Mouse (Mus musculus): ENCODE measurements at regions not wholly inside any gene's neighbourhood (a gene's known extent, or its start where the extent isn't known, plus 50 kb on each side); places are given as distances from the start of the nearest gene placed in this dataset.

GRCm38 (mm10) chr5:111810079-111810808 is 76.5 kb downstream of the Gm26897 start:
- Histone ChIP-seq H3K4me3 (ENCODE audit: low read depth, low read length) (no peak overlapping the region), H3K27ac (ENCODE audit: insufficient read depth, low read length) (no peak overlapping the region), H3K4me1 (ENCODE audit: control insufficient read depth, insufficient read depth, low read length) (no peaks in the 10 kb centered on the region), H3K9me3 (replicated peaks; ENCODE audit: control insufficient read depth, insufficient read depth, low read length, poor library complexity, severe bottlenecking) (no peaks in the 10 kb centered on the region), H3K9ac (ENCODE audit: low read depth, poor library complexity, severe bottlenecking) (no peak overlapping the region), H3K36me3 (ENCODE audit: control insufficient read depth, insufficient read depth, low read length, poor library complexity, severe bottlenecking) (no peaks in the 10 kb centered on the region), H3K27me3 (ENCODE audit: control insufficient read depth, insufficient read depth, low read length, poor library complexity, severe bottlenecking) (no peaks in the 10 kb centered on the region)
- TF ChIP-seq CTCF (IDR thresholded peaks at IDR 0.05; ENCODE audit: low read depth, low read length) (no peak), EP300 (IDR thresholded peaks at IDR 0.05; ENCODE audit: insufficient read depth, low read depth, low read length) (no peak), POLR2A (IDR thresholded peaks at IDR 0.05; ENCODE audit: insufficient read depth, low read length) (no peak)

- no peak overlapping the region for H3K9ac ChIP-seq (ENCODE audit: low read depth, poor library complexity, severe bottlenecking)
- no peak overlapping the region for H3K27ac ChIP-seq (ENCODE audit: insufficient read depth, low read length)
- no peak for TF ChIP-seq CTCF (IDR thresholded peaks at IDR 0.05; ENCODE audit: low read depth, low read length)
- TF ChIP-seq EP300 (IDR thresholded peaks at IDR 0.05; ENCODE audit: insufficient read depth, low read depth, low read length), result no peak
- no peak for TF ChIP-seq POLR2A (IDR thresholded peaks at IDR 0.05; ENCODE audit: insufficient read depth, low read length)
- no peak overlapping the region for H3K4me3 ChIP-seq (ENCODE audit: low read depth, low read length)
- no peaks in the 10 kb centered on the region for H3K27me3 ChIP-seq (ENCODE audit: control insufficient read depth, insufficient read depth, low read length, poor library complexity, severe bottlenecking)
- H3K4me1 ChIP-seq (ENCODE audit: control insufficient read depth, insufficient read depth, low read length), result no peaks in the 10 kb centered on the region
- H3K36me3 ChIP-seq (ENCODE audit: control insufficient read depth, insufficient read depth, low read length, poor library complexity, severe bottlenecking), result no peaks in the 10 kb centered on the region
- no peaks in the 10 kb centered on the region for H3K9me3 ChIP-seq (replicated peaks; ENCODE audit: control insufficient read depth, insufficient read depth, low read length, poor library complexity, severe bottlenecking)
These were observed 78.9 kb downstream of the Gm26897 start for GRCm38 (mm10) chr5:111812581-111812980.

- Histone ChIP-seq H3K9me3 (replicated peaks; ENCODE audit: control insufficient read depth, insufficient read depth, low read length, poor library complexity, severe bottlenecking) (no peaks in the 10 kb centered on the region), H3K9ac (ENCODE audit: low read depth, poor library complexity, severe bottlenecking) (no peak overlapping the region), H3K36me3 (ENCODE audit: control insufficient read depth, insufficient read depth, low read length, poor library complexity, severe bottlenecking) (no peaks in the 10 kb centered on the region), H3K27me3 (ENCODE audit: control insufficient read depth, insufficient read depth, low read length, poor library complexity, severe bottlenecking) (no peaks in the 10 kb centered on the region), H3K4me3 (ENCODE audit: low read depth, low read length) (no peak overlapping the region), H3K27ac (ENCODE audit: insufficient read depth, low read length) (no peak overlapping the region), H3K4me1 (ENCODE audit: control insufficient read depth, insufficient read depth, low read length) (no peaks in the 10 kb centered on the region)
- no peak for TF ChIP-seq POLR2A (IDR thresholded peaks at IDR 0.05; ENCODE audit: insufficient read depth, low read length)
- TF ChIP-seq CTCF (IDR thresholded peaks at IDR 0.05; ENCODE audit: low read depth, low read length), result no peak
- no peak for TF ChIP-seq EP300 (IDR thresholded peaks at IDR 0.05; ENCODE audit: insufficient read depth, low read depth, low read length)
These were observed 79.5 kb downstream of the Gm26897 start for GRCm38 (mm10) chr5:111813090-111813753.

- H3K4me3 ChIP-seq (ENCODE audit: low read depth, low read length), result no peak overlapping the region
- H3K36me3 ChIP-seq (ENCODE audit: control insufficient read depth, insufficient read depth, low read length, poor library complexity, severe bottlenecking), result no peaks in the 10 kb centered on the region
- H3K27me3 ChIP-seq (ENCODE audit: control insufficient read depth, insufficient read depth, low read length, poor library complexity, severe bottlenecking), result no peaks in the 10 kb centered on the region
- H3K9me3 ChIP-seq (replicated peaks; ENCODE audit: control insufficient read depth, insufficient read depth, low read length, poor library complexity, severe bottlenecking), result no peaks in the 10 kb centered on the region
- H3K27ac ChIP-seq (ENCODE audit: insufficient read depth, low read length), result no peak overlapping the region
- TF ChIP-seq CTCF (IDR thresholded peaks at IDR 0.05; ENCODE audit: low read depth, low read length), result no peak
- TF ChIP-seq EP300 (IDR thresholded peaks at IDR 0.05; ENCODE audit: insufficient read depth, low read depth, low read length), result no peak
- TF ChIP-seq POLR2A (IDR thresholded peaks at IDR 0.05; ENCODE audit: insufficient read depth, low read length), result no peak
- H3K4me1 ChIP-seq (ENCODE audit: control insufficient read depth, insufficient read depth, low read length), result no peaks in the 10 kb centered on the region
- H3K9ac ChIP-seq (ENCODE audit: low read depth, poor library complexity, severe bottlenecking), result no peak overlapping the region
These were observed 81.4 kb downstream of the Gm26897 start for GRCm38 (mm10) chr5:111814893-111815760.

- Histone ChIP-seq H3K36me3 (ENCODE audit: control insufficient read depth, insufficient read depth, low read length, poor library complexity, severe bottlenecking) (no peaks in the 10 kb centered on the region), H3K9ac (ENCODE audit: low read depth, poor library complexity, severe bottlenecking) (no peak overlapping the region), H3K9me3 (replicated peaks; ENCODE audit: control insufficient read depth, insufficient read depth, low read length, poor library complexity, severe bottlenecking) (no peaks in the 10 kb centered on the region), H3K4me1 (ENCODE audit: control insufficient read depth, insufficient read depth, low read length) (no peaks in the 10 kb centered on the region), H3K27ac (ENCODE audit: insufficient read depth, low read length) (no peak overlapping the region), H3K4me3 (ENCODE audit: low read depth, low read length) (no peak overlapping the region), H3K27me3 (ENCODE audit: control insufficient read depth, insufficient read depth, low read length, poor library complexity, severe bottlenecking) (no peaks in the 10 kb centered on the region)
- TF ChIP-seq POLR2A (IDR thresholded peaks at IDR 0.05; ENCODE audit: insufficient read depth, low read length) (no peak), EP300 (IDR thresholded peaks at IDR 0.05; ENCODE audit: insufficient read depth, low read depth, low read length) (no peak), CTCF (IDR thresholded peaks at IDR 0.05; ENCODE audit: low read depth, low read length) (no peak)
These were observed 87.2 kb downstream of the Gm26897 start for GRCm38 (mm10) chr5:111820963-111821362.
